Mouse (Mus musculus) inflammation-experienced regulatory T-cells, adult 6 months (primary cell): ENCODE measurements at regions not wholly inside any gene's neighbourhood (a gene's known extent, or its start where the extent isn't known, plus 50 kb on each side); places are given as distances from the start of the nearest gene placed in this dataset.
"Not testable (repeated sequence)": the region's sequence is repeated elsewhere in the genome, so short reads cannot be mapped to it uniquely, and the experiment has no call there.

ENCODE experiments used
- ATAC-seq: one replicate; pipeline ENCODE4 v1.8.0; 2017

GRCm38 (mm10) chr5:10550115-10550514 lies 303.8 kb upstream of the Gm5152 start:
- ATAC-seq: not testable (repeated sequence)

- ATAC-seq: no peak
Measured at GRCm38 (mm10) chr5:10562321-10562720, 316.0 kb upstream of the Gm5152 start.

- ATAC-seq: no peak
Measured at GRCm38 (mm10) chr5:10592392-10592791, 346.1 kb upstream of the Gm5152 start.

- no peak for ATAC-seq
Measured at GRCm38 (mm10) chr5:10600774-10601173, 346.8 kb upstream of the Gm8871 start.

GRCm38 (mm10) chr5:10633176-10633575 lies 314.4 kb upstream of the Gm8871 start:
- ATAC-seq: no peak

GRCm38 (mm10) chr5:10648075-10648474 lies 299.5 kb upstream of the Gm8871 start:
- peak; percentile 56 for ATAC-seq

GRCm38 (mm10) chr5:10663301-10663700 lies 284.3 kb upstream of the Gm8871 start:
- ATAC-seq: no peak

GRCm38 (mm10) chr5:10674199-10674598 lies 273.4 kb upstream of the Gm8871 start:
- ATAC-seq: no peak

- ATAC-seq: no peak
Measured at GRCm38 (mm10) chr5:10685519-10685918, 262.1 kb upstream of the Gm8871 start.

- ATAC-seq: no peak
Measured at GRCm38 (mm10) chr5:10727056-10727455, 220.5 kb upstream of the Gm8871 start.

- ATAC-seq: no peak
Measured at GRCm38 (mm10) chr5:10749546-10749945, 198.1 kb upstream of the Gm8871 start.

- ATAC-seq: no peak
Measured at GRCm38 (mm10) chr5:10767469-10767868, 180.1 kb upstream of the Gm8871 start.
